Mouse (Mus musculus) embryo, embryonic 11.5 days (tissue): ENCODE data around the gene Hsd17b2.
A peak's percentile ranks its signal among the peaks of the same experiment; 100 is the strongest.
"Not testable (repeated sequence)": the region's sequence is repeated elsewhere in the genome, so short reads cannot be mapped to it uniquely, and the experiment has no call there.

ENCODE experiments used
- DNase-seq: peaks from one replicate; pipeline ENCODE4 v3.0.0-alpha.2; 2012; ENCODE audit warnings: low read depth, low spot score

Hsd17b2 gene

DNA sequence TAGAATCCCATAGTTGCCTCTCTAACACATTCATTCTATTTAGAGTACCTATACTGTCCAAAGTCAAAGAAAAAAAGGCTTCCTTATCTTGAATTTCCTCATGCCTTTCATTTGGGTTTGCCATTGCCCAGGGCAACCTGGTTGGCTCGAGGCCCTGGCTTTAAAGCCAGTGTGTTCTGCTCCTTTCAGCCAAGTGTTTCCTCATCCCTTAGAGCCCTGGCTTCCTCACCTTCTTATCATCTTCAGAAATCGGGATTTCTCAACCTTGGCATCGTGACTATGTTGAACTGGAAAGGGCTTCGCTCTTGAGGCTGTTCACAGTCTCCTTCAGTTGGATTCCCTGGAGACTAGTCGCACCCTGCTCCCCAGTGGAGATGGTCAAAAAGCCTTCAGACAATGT, 12.9 kb downstream of the Hsd17b2 start:
- DNase-seq, result no peak

DNA sequence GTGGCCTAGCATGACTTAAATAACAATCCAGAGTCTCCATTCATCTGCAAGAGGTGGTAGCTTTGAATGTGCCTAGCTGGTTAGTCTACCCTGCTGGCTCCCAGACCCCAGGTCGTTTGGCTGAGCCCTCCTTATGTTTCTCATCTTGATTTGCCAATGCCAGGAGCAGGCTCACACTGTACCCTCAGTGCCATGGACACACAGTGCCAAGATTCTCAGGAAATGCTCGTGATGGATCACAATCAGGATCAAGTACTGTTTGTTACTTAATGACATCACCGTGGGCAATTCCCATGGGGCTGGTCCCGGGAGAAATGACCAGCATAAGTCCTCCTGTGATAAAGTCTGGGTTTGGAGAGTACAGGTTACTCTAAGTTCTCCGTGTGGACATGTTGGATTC, 14.2 kb downstream of the Hsd17b2 start:
- DNase-seq, result no peak

DNA sequence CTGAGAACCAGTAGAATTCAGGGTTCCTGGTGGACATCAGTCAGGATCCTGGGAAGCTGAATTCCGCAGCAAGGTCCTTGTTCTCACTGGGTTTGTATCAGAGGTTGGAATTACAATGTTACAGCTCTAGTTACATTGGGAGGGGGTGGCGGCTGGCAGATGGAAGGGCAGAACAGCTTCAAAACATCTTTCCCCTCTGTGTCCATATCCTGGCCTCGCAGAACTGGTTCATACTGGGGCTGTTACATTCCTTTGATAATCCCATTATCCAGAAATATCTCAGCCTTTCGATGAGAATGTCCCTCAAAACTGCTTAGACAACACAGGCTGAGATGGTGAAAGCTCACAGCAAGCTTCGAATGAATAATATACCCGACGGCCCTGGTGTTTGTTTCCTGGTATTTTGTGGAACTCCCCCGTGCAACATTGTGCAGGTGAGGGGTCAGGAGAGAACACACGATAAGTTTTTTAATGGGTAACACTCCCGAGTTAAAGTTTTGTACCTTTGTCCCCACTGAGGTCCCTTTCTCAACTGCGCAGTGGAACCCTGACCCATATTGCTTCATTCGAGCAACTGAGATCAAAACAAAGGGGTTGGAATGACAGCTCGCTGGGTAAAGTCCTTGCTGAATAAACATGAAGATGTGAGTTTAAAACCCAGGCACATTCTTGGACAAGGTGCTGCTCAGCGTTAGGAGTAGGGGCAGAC, 16.6 kb downstream of the Hsd17b2 start:
- DNase-seq, result no peak

DNA sequence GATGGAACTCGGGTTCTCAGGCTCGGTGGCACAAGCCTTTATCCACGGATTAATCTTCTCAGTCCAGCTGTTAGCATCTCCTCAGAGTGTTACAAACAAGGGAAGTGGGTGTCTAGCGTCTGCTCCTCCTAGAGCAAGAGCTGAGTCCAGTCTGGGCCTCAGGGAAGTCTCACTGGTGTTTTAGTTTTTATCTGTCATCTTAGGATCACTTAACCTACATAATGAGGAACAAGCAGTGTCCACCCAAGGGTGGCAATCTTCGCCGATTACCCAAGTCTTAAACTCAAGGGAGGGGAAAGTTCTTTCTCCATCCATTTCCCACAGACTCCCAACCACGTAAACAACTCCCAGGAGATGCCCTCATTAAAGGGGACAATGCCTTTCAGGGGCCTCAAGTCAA, 24.8 kb downstream of the Hsd17b2 start:
- DNase-seq, result no peak

DNA sequence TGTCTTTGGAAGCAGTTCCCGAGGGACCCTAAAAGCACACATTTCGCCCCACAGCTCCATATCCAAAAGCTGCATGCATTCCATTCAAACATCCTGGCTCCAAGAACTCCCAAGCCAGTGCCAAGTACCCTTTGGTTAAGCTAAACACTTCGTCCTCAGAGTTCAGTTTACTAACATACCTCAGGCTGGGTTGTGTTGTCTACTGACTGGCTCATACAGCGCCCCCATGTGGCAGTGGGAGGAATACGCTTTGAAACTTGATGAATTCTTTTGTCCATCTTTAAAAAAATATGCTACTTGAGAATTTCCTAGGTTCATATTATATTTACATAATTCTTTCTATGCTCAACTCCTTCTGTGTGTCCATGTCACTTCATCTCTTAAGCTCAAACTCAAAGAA, 25.9 kb downstream of the Hsd17b2 start:
- DNase-seq, result no peak

DNA sequence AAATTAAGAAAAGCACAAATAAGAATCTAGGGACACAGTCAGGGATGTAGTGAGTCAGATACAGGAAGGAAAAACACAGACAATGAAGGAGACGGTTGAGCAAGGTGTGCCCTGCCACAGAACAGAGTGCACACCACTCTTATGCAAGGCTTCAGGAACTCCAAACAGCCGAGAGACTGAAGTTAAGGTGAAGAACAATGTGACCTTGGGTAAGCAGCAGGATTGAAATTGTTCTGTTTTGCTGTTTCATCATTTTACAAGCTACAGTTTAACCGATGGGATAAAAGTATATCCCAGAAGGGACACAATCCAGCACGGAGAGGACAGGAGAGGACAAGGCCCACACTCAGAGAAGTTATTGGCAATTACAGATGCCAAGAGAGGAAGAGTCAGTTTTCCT, 26.5 kb downstream of the Hsd17b2 start:
- no peak for DNase-seq

DNA sequence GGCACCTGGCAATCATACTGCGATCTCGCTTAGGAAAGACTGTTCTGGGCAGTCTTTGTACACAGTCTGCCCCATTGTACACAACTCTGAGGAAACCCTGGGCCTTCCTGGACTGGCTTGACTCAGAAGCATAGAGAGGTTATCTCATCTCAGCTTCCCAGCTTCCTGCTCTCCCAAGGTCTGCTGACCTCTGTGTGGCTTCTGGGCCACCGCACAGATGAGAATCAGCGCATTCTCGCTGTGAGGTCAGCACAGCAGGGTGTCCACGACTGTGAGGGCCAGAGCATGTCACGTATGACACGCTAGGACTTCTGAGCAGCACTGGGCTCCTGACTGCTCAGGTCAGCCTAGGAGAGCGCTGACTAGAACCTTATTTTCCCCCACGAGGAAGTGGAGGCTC, 29.3 kb downstream of the Hsd17b2 start:
- DNase-seq, result no peak

DNA sequence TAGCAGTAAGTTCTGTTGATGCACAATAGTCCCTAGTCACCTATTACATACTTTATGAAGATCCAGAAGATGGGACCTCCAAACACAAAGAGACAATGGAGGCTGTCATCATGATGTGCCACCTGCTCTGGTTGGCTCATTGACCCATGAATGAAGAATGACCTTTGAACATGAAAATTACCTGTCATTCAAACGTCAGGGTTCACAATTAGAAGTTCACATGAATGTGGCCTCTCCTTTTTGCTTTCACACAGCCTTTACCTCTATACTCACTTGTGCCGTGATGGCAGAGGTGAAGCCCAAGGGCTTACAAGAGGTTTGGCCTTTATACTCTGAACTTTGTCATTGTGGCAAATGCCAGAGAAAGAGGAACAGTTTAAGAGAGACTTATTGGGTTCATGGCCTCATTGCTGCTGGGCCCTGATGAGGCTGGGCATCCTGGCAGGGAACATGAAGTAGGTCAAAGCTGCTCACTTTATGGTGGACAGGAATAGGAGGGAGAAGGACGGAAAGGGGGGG, 35.0 kb downstream of the Hsd17b2 start:
- no peak for DNase-seq

DNA sequence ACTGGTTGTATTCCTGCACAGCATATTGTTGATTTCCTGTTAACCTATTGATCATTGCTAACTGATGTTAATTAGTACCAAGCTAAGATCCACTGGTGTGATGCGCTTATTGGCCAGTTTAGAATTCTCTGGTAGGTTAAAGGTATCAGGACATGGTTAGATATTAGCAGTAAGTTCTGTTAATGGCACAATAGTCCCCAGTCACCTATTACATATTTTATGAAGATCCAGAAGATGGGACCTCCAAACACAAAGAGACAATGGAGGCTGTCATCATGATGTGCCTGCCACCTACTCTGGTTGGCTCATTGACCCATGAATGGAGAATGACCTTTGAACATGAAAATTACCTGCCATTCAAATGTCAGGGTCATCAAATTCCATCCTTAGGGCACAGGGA, 36.5 kb downstream of the Hsd17b2 start:
- not testable (repeated sequence) for DNase-seq

DNA sequence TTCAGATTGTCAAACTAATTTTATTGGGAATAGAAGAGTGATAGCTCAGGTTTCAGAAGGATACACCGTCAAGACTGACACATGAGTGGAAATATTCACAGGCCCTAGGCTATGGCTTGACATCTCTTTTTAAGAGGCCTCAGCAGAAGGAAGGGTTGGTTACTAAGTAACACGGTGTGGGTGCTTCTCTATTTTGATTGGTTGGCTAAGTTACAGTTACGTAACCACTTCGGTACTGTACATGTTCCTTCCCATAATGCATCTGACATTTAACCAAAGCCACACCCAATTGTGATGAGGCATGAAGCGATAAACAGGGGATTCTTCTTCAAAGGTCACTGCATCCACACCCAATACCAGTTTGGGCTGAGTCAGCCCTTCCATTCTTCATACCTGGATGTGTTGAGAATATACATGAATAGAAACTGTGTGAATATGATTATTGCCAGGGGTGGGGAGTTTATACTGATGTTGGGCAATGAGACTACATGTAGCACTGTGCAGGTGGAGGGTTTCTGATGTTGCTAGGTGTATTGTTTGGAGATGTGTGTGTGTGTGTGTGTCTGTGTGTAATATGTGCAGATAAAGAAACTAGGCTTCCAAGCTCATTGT, 38.8 kb downstream of the Hsd17b2 start:
- no peak for DNase-seq

DNA sequence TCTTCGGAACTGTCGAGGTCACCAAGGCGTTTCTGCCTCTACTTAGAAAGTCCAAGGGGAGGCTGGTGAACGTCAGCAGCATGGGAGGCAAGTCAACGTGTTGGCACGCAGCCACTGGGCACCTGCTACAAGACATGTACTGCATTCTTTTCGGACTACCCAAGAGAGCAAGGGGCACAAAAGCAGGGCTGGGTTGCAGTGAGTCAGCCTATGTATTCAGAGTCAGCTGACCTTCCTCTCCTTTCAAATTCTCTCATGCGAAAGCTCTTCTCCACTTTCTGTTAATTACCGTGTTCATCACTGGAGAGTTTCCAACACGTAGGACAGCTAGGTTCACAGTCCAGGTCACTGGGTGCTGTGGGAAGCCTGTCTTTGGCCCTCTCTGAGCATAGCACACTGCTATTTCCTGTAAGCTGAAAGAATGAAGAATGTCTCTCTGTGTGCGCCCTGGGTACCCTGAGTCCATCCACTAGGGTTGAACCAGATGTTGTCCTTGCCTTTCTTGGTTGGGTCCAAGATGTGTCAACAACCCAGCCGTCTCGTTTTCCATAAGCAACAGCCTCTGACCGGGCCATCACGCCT, 40.8 kb downstream of the Hsd17b2 start:
- no peak for DNase-seq

DNA sequence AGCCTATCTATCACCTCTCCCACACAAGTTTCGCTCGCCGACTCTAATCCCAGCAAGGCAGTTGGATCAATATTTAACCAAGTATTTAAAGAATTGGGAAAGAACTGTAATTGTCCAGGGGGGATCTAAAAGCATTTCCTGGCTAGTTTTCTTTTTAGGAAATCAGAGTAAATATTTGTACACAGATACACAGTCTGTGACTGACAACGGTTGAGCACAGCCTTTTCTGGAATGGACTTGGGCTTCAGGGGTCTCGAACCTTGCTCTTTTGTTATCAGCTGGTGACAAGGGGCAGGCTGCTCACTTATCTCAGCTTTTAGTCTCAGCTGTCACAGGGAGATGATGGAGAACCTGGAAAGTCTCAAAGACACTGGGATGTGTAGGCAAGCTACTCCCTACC, 44.9 kb downstream of the Hsd17b2 start:
- no peak for DNase-seq

DNA sequence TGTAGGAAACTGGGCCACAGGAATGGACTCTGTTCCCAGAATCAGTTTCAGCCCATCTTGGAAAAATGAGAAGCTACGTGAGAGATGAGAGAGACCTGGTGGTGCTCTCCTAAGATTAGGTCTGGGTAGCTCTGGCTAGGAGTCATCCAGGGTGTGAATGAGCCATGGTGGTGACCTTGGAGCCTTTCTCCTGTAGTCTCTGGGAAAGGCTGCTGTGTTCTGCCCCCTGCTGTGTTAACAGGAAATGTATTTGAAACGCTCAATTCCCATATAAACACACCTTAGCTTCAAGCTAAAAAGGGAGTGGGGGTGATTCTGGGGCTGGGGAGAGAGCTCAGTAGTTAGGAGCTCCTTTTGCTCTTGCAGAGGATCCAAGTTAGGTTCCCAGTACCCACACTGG, 45.7 kb downstream of the Hsd17b2 start:
- no peak for DNase-seq

DNA sequence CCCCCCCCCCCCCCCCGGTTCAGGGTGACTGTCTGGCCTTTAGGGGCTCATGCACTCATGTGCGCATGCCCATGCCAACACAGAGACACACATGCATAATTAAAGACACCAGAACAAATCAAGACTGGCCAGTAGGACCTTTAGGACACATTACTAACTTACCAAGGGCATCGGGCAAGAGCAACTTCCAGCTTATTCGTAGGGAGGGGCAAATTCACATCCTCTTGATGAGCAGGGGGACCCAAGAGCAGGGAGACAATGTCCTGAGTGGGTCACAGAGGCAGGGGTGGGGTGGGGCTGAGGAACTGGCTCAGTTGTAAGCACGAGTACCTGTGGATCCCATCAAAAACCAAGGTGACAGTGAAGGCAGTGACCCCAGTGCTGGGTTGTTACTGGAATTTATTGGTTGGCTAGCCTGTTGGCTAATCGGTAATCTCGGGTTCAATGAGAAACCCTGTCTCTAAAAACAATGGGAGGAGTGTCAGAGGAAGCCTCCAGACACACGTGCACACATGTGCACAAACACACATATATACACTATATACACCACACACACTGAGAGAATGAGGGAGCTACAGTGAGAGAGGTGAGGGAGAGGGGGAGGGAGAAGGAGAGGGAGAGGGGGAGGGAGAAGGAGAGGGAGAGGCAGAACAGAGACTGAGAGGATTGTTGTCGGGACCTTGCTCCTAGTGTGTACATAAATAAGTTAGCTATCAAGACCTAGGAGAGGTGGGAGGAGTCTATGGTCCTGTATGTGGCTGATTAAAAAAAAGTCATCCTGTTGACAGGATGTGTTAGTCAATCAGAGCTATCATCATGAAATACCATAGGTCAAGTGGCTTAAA, 46.4 kb downstream of the Hsd17b2 start:
- no peak for DNase-seq

DNA sequence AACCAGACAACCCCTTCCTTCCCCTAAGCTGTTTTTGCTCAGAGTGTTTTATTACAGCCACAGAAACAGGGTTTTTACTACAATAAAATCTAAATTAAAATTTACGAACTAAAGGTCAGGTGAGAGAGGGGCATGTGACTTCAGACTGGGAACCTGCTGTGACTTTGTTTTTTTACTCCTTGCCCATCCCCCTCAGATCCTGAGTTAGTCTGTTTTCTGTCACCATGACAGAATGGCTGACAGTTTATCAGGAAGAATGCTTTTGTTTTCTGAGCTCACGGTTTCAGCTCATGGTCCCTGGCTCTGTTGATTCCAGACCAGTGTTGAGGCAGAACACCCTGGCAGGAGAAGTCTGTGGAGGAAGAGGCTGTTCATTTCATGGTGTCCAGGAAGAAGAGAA, 47.7 kb downstream of the Hsd17b2 start:
- DNase-seq, result no peak

DNA sequence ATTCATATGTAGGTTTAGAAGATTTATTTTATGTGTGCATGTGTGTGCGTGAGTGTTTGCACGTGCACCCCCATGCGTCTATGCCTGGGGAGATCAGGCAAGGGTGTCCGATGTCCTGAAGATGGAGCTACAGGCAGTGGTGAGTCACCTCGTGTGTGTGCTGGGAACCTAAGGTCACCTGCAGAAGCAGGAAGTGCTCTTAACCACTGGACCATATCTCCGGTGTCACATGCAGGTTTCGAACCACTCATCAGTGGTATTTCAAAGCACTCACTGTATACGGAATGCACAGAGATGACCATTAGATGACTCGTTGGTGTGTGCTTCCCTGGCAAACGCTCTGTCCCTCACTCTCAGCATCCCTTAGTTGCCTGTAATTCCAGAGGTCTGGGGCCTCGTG, 56.2 kb downstream of the Hsd17b2 start:
- no peak for DNase-seq

DNA sequence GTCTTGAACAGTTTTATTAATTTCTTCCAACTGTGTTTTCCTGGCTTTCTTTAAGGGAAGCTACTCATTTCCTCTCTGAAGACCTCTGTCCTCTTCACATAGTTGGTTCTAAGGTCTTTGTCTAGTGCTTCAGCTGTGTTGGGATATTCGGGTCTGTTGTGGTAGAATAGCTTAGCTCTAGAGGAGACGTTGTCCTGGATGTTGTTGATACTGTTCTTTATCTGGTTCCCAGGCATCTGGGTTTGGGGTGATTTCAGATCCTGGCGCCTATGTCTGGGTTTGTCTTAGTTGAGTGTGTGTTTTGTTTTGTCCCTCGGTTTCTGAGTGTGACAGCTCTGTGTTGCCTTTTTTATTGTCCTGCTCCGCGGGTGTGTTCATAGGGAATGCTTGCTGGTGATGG, 61.1 kb downstream of the Hsd17b2 start:
- no peak for DNase-seq

DNA sequence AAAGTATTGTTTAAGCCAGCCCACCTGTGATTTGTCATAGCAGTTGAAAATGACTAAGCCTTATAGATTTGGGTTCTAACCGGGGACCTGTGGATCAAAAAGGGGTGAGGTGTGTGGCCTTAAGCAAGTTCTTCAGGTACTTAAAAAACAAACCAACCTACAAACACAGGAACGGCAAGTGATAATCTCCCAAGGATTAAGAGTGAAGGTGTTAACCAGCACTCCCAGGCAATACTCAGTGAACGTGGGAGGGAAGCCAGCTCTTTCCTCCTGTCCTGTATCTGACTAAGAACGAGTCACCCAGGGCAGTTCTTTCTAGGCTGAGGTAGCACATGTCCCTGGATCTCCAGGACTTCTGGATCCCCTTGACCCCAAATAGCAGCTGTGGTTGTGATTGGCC, 62.9 kb downstream of the Hsd17b2 start:
- DNase-seq, result no peak

DNA sequence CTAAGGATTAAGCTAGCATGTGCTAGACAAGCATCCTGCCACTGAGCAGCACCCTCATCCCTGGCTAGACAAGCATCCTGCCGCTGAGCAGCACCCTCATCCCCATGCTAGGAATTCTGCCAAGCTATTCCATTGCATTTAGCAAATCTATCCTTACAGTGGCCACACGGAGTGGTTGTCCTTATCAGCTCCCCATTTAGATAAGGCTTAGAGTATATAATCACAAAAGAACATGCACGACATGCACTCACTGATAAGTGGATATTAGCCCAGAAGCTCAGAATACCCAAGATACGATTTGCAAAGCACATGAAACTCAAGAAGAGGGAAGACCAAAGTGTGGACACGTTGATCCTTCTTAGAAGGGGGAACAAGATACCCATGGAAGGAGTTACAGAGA, 64.2 kb downstream of the Hsd17b2 start:
- no peak for DNase-seq

DNA sequence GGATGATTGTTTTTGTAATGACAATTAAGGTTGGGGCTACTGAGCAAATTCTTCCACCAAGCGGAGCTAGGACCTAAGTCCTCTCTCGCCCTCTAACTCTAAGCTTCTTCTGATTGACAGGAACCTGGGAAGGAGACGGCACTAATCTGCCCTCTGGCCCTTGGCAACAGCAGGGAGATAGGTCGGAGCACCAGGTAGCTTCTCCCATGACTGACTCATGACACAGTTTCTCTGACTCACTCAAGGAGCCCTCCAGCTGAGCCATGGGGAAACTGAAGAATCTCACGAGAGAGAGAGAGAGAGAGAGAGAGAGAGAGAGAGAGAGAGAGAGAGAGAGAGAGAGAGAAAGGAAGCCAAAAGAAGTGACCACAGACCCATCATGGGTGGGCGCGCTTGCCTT, 67.3 kb downstream of the Hsd17b2 start:
- DNase-seq, result no peak

DNA sequence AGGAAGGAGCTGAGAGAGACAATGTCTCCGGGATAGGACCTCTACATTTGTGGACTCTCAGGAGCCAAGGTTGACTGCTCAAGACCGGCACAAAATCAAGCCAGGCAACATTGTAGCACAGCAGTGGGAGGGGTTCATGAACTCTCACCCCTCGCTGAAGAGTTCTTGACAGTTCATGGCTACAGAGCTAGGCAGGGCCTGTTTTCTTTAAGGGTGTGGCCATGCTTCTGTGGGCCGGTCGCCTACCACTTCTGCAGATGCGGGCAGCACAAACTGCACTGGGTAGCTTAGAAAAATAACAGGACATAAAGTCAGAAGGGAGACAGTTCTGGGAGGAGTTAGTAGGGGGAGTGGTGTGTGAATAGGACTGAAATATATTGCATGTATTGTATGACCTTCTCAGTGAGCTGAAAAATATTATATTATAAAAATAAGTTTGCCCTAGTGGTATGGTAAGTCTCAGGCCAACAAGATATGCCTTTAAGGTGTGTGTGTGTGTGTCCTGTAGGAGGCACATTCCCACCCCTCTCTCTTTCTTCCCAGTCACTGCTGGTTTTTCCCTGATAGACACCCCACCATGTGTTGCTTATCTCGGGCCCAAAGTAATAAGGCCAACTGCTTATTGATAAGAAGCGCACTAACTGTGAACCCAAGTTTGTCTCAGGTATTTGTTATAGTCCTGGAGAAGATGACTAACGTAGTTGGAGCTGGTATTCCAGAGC, 69.6 kb downstream of the Hsd17b2 start:
- DNase-seq, result no peak

DNA sequence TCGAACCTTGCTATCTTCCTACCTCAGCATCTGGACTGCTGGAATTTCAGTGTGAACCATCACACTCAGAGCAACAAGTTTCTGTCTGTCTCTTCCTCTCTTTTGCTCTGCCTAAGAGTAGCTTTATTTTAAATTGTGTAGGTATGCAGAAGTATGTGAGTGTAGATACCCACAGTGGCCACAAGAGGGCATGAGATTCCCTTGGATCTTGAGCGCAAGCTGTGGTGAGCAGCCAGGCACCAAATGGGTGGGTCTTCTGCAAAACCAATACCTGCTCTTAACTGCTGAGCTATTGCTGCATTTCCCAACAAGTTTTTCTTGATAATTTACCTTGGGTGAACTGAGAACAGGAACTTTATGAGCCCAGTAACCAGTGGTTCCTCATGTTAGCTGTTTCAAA, 70.4 kb downstream of the Hsd17b2 start:
- peak; percentile 23 for DNase-seq
